Mouse (Mus musculus) v-Abl transformed pro-B cells (cell line): Measurements from ENCODE around the gene Gm9970.
"Not testable (repeated sequence)": the region's sequence is repeated elsewhere in the genome, so short reads cannot be mapped to it uniquely, and the experiment has no call there.

Experiments used
- in situ Hi-C, 2 experiments: fragments of 400-800 bp; cut with MboI; formaldehyde crosslinking; loops; one replicate each; pipeline ENCODE4 v1.15.1; 2025; ENCODE audit not compliant: unreplicated experiment in 2 of 2

The Gm9970 gene

DNA sequence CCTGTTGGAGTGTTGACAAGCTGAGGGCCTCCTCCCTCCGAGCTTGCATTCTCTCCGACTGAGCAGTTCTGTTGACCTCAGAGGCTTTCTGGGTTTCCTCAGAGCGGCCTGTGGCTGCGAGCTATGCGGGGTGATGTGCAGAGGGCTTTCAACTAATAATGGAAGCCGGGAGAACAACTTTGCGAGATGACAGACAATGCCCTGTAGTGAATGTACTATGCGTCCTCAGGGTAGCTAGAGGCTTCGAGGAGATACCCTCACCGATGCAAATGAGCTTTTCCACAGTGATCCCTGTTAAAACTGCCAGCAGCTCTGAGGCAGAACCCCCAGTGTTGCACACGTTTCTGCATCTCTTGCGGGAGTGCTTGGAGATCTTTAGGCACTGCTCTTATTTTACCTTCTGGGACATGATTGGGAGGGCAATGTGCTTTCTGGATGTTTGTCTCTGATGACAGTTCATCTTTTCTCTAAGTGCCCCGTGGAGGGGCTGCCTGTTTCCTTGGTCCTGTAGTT, 546 bp upstream of the Gm9970 start:
- in situ Hi-C loops = loop anchor here in 1 of 2 experiments (5.0 kb wide), 1 partner anchor 46 kb away; no protein-coding TSS in a partner anchor

GRCm38 (mm10) chr5:31226641-31227040, 14.4 kb downstream of the Gm9970 start:
- in situ Hi-C loops = no loop called here

GRCm38 (mm10) chr5:31222696-31223095, 18.3 kb downstream of the Gm9970 start:
- in situ Hi-C loops = no loop called here

GRCm38 (mm10) chr5:31221304-31221945, 19.6 kb downstream of the Gm9970 start:
- in situ Hi-C loops = no loop called here

DNA sequence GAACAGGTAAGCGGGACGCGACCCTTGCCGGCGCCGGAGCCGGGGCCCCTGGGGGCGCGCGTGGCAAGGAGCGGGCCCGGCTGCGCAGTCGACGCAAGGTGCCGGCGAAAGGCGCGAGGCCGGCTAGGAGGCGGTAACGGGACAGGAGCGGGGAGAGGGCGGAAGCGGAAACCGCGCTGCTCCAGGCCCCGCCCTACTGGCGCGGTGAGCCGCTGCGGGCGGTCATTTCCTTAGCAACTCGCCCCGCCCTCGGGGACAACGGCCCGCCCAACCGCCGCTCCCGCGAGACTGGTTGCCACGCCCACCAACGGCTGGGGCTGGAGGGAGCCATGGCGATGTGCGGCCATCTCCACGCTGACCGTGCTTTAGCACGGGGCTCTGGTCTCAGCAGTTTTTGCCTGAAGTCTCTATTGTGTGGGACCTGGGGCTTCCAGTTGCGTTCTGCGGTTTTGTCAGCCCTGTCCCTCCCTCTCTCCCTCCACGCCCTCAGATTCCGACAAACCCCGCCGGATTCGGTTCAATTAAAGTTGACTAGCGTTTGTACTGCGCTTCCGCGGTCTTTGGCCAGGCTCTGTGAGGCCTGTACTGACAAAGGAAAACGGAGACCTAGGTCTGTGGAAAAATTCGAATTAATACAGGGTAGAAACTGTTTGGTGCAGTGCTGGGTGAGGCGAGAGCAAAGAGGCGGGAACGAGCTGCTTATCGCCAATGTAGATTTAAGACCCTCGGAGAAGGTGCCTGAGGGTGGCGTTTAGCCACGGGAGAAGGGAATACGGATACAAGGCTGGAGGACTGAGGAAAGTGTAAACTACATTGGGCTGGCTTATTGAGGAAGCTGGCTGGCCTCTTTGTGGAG, 20.4 kb downstream of the Gm9970 start, which contains the start of gene Ppm1g:
Gene Ppm1g (minus strand): TSS at position 240 of the 856 bp plus-strand sequence.
- in situ Hi-C loops = no loop called here

- in situ Hi-C loops = no loop called here
Measured at GRCm38 (mm10) chr5:31219911-31220447, 21.1 kb downstream of the Gm9970 start.

DNA sequence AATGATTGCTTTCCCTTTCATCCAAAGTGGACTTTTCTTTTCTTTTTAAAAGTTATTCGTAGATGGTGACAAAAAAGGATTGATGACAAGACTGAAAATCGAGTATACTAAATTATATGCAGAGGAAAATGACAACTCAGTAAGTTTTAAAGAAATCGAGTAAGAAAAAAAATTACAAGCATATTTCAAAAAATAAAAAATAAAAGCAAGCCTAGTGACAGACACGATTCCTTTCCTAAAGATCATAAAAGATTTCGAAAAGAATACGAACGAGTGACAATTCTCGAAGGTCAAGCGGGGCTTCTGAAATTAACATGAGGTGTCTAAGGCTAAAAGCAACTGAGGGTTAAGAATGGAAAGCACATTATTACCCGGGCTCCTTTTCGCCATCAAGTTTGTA, 21.6 kb downstream of the Gm9970 start:
- in situ Hi-C loops = no loop called here

DNA sequence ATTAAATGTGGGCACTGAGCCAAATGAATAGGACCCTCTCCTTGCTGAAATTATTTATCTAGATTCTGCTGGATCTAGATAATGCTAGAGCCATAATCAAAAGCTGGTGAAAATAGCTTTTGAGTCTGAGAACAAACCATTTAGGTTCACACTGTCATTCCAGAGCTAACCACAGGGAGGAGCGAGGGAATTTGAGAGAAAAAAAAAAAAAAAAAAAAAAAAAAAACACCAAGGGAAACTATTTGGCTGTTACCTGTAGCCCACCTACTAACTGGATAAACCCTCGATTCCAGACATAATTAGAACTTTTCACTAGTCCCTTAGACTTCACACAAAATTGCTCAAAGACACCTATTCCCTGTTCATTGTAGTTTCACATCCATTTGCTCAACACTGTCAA, 22.0 kb downstream of the Gm9970 start:
- in situ Hi-C loops = no loop called here

GRCm38 (mm10) chr5:31218294-31218693, 22.7 kb downstream of the Gm9970 start:
- in situ Hi-C loops = no loop called here

- in situ Hi-C loops = not testable (repeated sequence)
Measured at GRCm38 (mm10) chr5:31216554-31216953, 24.5 kb downstream of the Gm9970 start.

- in situ Hi-C loops = loop anchor here in 1 of 2 experiments (5.0 kb wide), 1 partner anchor 93 kb away; the partner anchor contains the start of genes Fndc4 and Gckr
Measured at GRCm38 (mm10) chr5:31204421-31204820, 36.6 kb downstream of the Gm9970 start.

DNA sequence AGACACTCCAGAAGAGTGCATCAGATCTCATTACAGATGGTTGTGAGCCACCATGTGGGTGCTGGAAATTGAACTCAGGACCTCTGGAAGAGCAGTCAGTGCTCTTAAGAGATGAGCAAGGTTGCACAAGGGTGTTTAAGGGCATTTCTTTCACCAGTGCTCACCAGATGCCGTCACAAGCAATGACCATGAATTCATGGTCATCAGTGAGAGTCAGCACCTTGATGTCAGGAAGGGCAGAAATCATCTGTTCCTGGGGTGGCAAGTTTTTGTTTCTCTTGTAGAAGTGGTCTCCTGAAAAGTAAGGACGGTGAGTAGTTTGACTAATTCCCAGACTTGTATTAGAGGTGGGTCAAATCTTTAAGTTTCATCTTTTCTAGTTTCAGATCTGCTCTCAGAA, 37.2 kb downstream of the Gm9970 start:
- in situ Hi-C loops = loop anchor here in 1 of 2 experiments (5.0 kb wide), 1 partner anchor 93 kb away; the partner anchor contains the start of genes Fndc4 and Gckr

GRCm38 (mm10) chr5:31202933-31203332, 38.1 kb downstream of the Gm9970 start:
- in situ Hi-C loops = loop anchor here in 1 of 2 experiments (5.0 kb wide), 1 partner anchor 94 kb away; the partner anchor contains the start of genes Fndc4 and Gckr

- in situ Hi-C loops = loop anchor here in 1 of 2 experiments (5.0 kb wide), 1 partner anchor 95 kb away; the partner anchor contains the start of genes Fndc4 and Gckr
Measured at GRCm38 (mm10) chr5:31201742-31202590, 39.1 kb downstream of the Gm9970 start, which contains the start of gene Zfp513. Zfp513 (minus strand) TSS chr5:31202303.

DNA sequence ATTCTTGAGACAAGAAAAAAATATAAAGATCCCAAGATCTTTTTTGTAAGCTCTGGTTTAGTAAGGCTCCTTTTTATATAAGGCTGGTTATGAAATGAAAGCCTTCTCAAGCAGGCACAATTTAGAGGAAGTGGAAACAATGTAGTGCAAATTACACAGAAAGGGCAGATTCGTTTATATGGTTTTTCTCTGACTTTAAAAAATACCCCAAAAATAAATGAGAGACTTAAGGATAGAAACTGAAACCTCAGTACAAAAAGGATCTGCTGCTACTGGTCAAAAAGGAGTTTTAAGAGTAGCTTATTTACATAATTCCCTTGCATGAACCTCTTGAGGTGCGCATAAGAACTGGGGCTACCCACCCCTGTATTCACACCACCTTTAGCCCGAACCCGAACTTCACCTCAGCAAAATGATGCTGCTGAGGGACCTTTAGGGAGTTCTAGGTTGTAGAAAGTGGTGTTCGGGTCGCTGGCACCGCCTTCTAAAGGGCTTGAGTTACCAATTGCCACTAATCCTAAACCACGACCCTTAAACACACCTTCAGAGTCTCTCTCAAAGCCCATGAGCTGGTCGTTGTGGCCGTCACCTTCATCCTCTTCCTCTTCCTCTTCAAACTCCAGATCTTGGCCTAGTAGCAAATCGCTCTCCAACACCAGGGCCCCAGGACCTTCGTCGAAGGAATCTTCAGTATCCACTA, 39.8 kb downstream of the Gm9970 start:
- in situ Hi-C loops = loop anchor here in 1 of 2 experiments (5.0 kb wide), 1 partner anchor 96 kb away; the partner anchor contains the start of genes Fndc4 and Gckr

- in situ Hi-C loops = loop anchor here in 1 of 2 experiments (5.0 kb wide), 1 partner anchor 97 kb away; the partner anchor contains the start of genes Fndc4 and Gckr
Measured at GRCm38 (mm10) chr5:31200327-31200768, 40.7 kb downstream of the Gm9970 start.

DNA sequence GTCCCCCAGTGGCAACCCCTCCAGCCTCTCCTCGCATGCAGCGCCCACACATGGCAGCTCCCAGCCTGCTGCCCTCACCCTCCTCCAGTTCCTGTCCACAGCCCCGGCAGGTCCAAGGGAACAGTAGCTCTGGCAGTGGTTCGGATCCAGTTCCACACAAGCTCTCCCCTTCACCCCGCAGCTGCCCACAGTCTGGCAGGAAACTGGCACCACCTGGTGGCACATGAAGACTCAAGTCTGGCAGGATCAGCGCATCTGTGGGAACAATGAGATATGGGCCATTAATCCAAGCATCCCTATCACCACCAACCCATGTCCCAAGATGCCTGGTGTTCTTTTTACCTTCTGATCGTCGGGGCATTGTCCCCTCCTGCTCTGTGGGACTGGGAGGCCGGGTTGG, 41.1 kb downstream of the Gm9970 start:
- in situ Hi-C loops = loop anchor here (5.0 to 25.0 kb wide), 2 partner anchors 97 to 262 kb away; partner anchors contain the start of genes Fndc4 (in 1 of the 2), Gckr (in 1 of the 2) and Zfp512 (in 1 of the 2)

DNA sequence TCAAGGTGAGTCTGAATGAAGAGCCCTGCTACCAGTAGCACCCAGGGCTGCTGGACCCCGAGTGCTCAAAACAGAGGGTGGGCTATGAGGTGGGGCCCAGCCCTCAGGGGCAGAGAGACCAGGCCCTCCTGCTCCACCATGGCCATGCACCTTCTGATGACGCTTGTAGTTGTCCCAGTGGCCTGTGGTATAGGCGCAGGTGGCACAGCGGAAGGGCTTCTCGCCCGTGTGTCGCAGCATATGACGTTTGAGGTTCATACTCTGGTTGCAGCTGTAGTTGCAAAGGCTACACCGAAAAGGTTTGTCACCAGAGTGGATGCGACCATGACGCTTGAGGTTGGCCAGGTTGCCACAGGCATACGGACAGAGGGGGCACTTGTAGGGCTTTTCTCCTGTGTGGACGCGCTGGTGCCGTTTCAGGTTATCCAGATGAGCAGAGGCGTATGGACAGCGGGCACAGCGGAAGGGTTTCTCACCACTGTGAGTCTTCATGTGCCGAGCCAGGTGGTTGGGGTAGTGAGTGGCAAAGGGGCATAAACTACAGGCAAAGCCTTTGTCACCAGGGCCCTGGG, 41.6 kb downstream of the Gm9970 start:
- in situ Hi-C loops = loop anchor here in 1 of 2 experiments (25.0 kb wide), 1 partner anchor 263 kb away; the partner anchor contains the start of gene Zfp512
